Mouse (Mus musculus) bone marrow macrophage, adult 2 months (primary cell): ENCODE measurements around the gene Fkbp1a. TPM values are rescaled to one million over a fixed set of nuclear protein-coding genes. Genes with fewer than 3 reads are reported as not detected.
A peak's percentile ranks its signal among the peaks of the same experiment; 100 is the strongest.

Experiments
- H3K27ac ChIP-seq: 2 replicates; pipeline ENCODE4 v1.5.1; 2012; ENCODE audit warnings: low read depth, low read length; ENCODE audit not compliant: insufficient read depth
- H3K4me1 ChIP-seq: 2 replicates; pipeline ENCODE4 v1.6.1; 2012; ENCODE audit warnings: low read length; ENCODE audit not compliant: control insufficient read depth, insufficient read depth
- H3K4me3 ChIP-seq: 2 replicates; pipeline ENCODE4 v1.5.1; 2012; ENCODE audit warnings: mild to moderate bottlenecking, low read length, moderate library complexity; ENCODE audit not compliant: insufficient read depth
- CTCF ChIP-seq: IDR thresholded peaks from 2 replicates; pipeline ENCODE4 v1.5.1; 2012; ENCODE audit warnings: low read depth, mild to moderate bottlenecking, low read length, moderate library complexity
- POLR2A ChIP-seq: IDR thresholded peaks from 2 replicates; pipeline ENCODE4 v1.6.1; 2012; ENCODE audit warnings: mild to moderate bottlenecking, low read depth, low read length, borderline replicate concordance
- polyA plus RNA-seq: library from polyadenylated mRNA; stranded (reverse); fragments of >200 nt; gene quantifications from 2 replicates; pipeline ENCODE4 v1.2.4, GENCODE M21; 2012; ENCODE audit not compliant: missing spikeins, insufficient read depth, insufficient read length

Fkbp1a gene
- polyA plus RNA-seq, 1 experiment, result 184 TPM

- TF ChIP-seq POLR2A (no peak), CTCF (no peak)
- H3K4me1 ChIP-seq, result peaks cover 19% of the 10 kb centered on the region
- H3K27ac ChIP-seq, result no peak overlapping the region
- no peak overlapping the region for H3K4me3 ChIP-seq
Observed at GRCm38 (mm10) chr2:151524324-151525041, 17.8 kb upstream of the Fkbp1a start.

DNA sequence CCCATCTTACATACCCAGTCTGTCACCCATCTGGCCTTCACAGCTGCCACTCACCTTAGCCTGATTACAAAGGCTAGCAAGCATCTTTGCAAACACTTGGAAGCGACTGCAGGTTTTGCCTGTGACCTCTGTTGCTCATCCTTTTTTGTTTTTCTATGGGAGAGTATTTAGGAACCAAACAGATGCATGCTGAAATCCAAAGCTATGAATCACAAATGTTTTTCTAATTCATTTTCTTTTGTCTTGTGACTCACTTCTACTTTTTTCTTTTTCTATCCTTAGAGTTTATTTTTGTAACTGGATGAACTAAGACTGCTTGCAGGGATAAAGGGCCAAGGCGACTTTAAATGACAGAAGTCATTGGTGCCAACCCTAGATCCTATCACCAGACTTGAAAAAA is 16.8 kb upstream of the Fkbp1a start:
- no peak overlapping the region for H3K27ac ChIP-seq
- H3K4me1 ChIP-seq, result peaks cover 19% of the 10 kb centered on the region
- TF ChIP-seq CTCF, result no peak
- H3K4me3 ChIP-seq, result no peak overlapping the region

DNA sequence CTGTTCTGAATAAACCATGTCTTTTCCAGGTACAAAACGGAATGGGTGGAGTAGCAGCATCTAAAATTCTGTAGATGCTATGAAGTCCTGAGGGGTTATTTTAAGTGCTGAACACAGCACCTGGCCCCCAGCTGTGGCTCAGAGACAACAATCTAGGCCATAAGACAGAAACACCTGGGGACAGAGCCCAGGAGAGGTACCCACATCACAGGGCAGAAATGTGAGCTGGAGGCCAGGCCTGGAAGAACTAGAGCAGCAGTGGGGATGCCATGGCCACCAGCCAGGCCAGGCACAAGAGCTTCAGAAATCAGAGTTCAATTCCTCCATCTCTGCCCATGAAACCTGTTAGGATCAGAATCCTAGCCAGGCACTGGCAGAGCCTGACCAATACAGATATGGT is 14.2 kb upstream of the Fkbp1a start:
- no peak for TF ChIP-seq CTCF
- no peak for TF ChIP-seq POLR2A
- Histone ChIP-seq H3K4me1 (peaks cover 22% of the 10 kb centered on the region), H3K4me3 (no peak overlapping the region), H3K27ac (no peak overlapping the region)

- peaks cover 30% of the 10 kb centered on the region for H3K4me1 ChIP-seq
Observed at GRCm38 (mm10) chr2:151529169-151529568, 13.1 kb upstream of the Fkbp1a start.

GRCm38 (mm10) chr2:151530378-151531230 is 11.7 kb upstream of the Fkbp1a start:
- H3K4me1 ChIP-seq, result peaks cover 25% of the 10 kb centered on the region
- no peak overlapping the region for H3K4me3 ChIP-seq
- H3K27ac ChIP-seq, result no peak overlapping the region
- no peak for TF ChIP-seq CTCF
- TF ChIP-seq POLR2A, result no peak

More at GRCm38 (mm10) chr2:151529169-151529568, 13.1 kb upstream of the Fkbp1a start:
- TF ChIP-seq POLR2A (no peak), CTCF (no peak)
- Histone ChIP-seq H3K27ac (no peak overlapping the region), H3K4me3 (no peak overlapping the region)

GRCm38 (mm10) chr2:151533632-151534031 is 8.7 kb upstream of the Fkbp1a start:
- TF ChIP-seq POLR2A (no peak), CTCF (0 out of 2 replicates have a peak, but pooled peaks have one; percentile 0)
- peak overlapping the region; percentile 13 for H3K27ac ChIP-seq

GRCm38 (mm10) chr2:151535961-151536617 is 6.2 kb upstream of the Fkbp1a start:
- TF ChIP-seq POLR2A (no peak), CTCF (no peak)
- Histone ChIP-seq H3K4me1 (peaks cover 32% of the 10 kb centered on the region), H3K4me3 (peak overlapping the region; percentile 13; the same call in 1 of the 2 replicates), H3K27ac (peak overlapping the region; percentile 92)

More at GRCm38 (mm10) chr2:151533632-151534031, 8.7 kb upstream of the Fkbp1a start:
- Histone ChIP-seq H3K4me3 (peak overlapping the region; percentile 6; the same call in 1 of the 2 replicates), H3K4me1 (peaks cover 26% of the 10 kb centered on the region)

GRCm38 (mm10) chr2:151536618-151536974 is 5.7 kb upstream of the Fkbp1a start:
- TF ChIP-seq POLR2A, result no peak
- TF ChIP-seq CTCF, result no peak
- Histone ChIP-seq H3K4me3 (peak overlapping the region; percentile 13; the same call in 1 of the 2 replicates), H3K4me1 (peaks cover 35% of the 10 kb centered on the region), H3K27ac (peak overlapping the region; percentile 92)

DNA sequence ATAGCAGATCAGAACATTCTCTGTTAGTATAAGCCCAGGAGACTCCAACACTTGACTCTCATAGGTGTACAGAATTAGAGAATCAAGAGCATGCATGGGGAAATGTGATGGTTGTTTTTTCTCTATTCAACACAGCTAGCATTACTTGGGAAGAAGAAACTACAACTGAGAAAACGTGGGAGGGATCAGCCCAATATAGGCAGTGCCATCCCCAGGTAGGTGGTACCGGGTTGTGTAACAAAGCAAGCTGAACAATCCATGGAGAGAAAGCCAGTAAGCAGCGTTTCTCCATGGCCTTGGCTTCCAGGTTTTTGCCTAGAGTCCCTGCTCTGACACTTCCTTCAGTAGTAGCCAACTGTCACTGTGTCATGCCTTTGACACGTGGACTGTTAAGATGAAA is 3.6 kb upstream of the Fkbp1a start:
- H3K27ac ChIP-seq, result no peak overlapping the region
- no peak overlapping the region for H3K4me3 ChIP-seq
- peaks cover 30% of the 10 kb centered on the region for H3K4me1 ChIP-seq
- TF ChIP-seq CTCF, result no peak
- TF ChIP-seq POLR2A, result no peak
